Mouse (Mus musculus) small intestine, adult 2 months (tissue): Measurements from ENCODE around the gene Tle6. TPM values are rescaled to one million over a fixed set of nuclear protein-coding genes. Genes with fewer than 3 reads are reported as not detected.

Experiments
- H3K27ac ChIP-seq: fragments of 200-500 bp; 2 replicates; pipeline ENCODE4 v1.5.1; 2012; ENCODE audit warnings: low read depth, low read length, control low read depth, inconsistent platforms; ENCODE audit not compliant: insufficient read depth
- H3K27me3 ChIP-seq: fragments of 200-500 bp; 2 replicates; pipeline ENCODE4 v1.6.1; 2012; ENCODE audit warnings: mild to moderate bottlenecking, moderate library complexity, low read length, inconsistent platforms; ENCODE audit not compliant: control insufficient read depth, insufficient read depth
- H3K36me3 ChIP-seq: fragments of 200-500 bp; 2 replicates; pipeline ENCODE4 v1.6.1; 2012; ENCODE audit warnings: mild to moderate bottlenecking, low read length, control low read depth, inconsistent platforms; ENCODE audit not compliant: control insufficient read depth, insufficient read depth
- H3K4me1 ChIP-seq: fragments of 200-500 bp; 2 replicates; pipeline ENCODE4 v1.6.1; 2012; ENCODE audit warnings: low read length, inconsistent platforms, mixed read lengths; ENCODE audit not compliant: control insufficient read depth, insufficient read depth, insufficient read length
- H3K4me3 ChIP-seq: fragments of 200-500 bp; 2 replicates; pipeline ENCODE4 v1.5.1; 2012; ENCODE audit warnings: low read depth, mild to moderate bottlenecking, control low read depth, inconsistent platforms, low read length, moderate library complexity
- CTCF ChIP-seq: fragments of 200-500 bp; IDR thresholded peaks from 2 replicates; pipeline ENCODE4 v1.5.1; 2012; ENCODE audit warnings: low read depth, mild to moderate bottlenecking, control low read depth, inconsistent platforms, low read length, moderate library complexity, mixed read lengths; ENCODE audit not compliant: insufficient replicate concordance, insufficient read length; ENCODE audit errors: extremely low read depth
- POLR2A ChIP-seq: fragments of 200-500 bp; IDR thresholded peaks from 2 replicates; pipeline ENCODE4 v1.6.1; 2012; ENCODE audit warnings: low read depth, mild to moderate bottlenecking, control low read depth, inconsistent platforms, low read length, moderate library complexity
- WGBS: fragments of 180-500 bp; shearing (Covaris S2); methylation state at CpG from one replicate; pipeline ENCODE4 v1.1.7; 2018; 5-methylcytosine and 5-hydroxymethylcytosine counted together
- polyA plus RNA-seq: library from polyadenylated mRNA; depleted of rRNA; stranded (reverse); fragments of >200 nt; gene quantifications from 2 replicates; pipeline ENCODE4 v1.2.3, GENCODE M21; 2012

The Tle6 gene
- polyA plus RNA-seq, 1 experiment: 7.3 TPM

GRCm38 (mm10) chr10:81619976-81620375 is 19.1 kb upstream of the Tle6 start:
- Histone ChIP-seq H3K36me3 (peaks cover 7% of the 10 kb centered on the region; the same call in 1 of the 2 replicates), H3K4me1 (no peaks in the 10 kb centered on the region; the same call in 1 of the 2 replicates), H3K27me3 (0 out of 2 replicates have a peak, but pooled peaks cover 2% of the 10 kb centered on the region), H3K4me3 (no peak overlapping the region), H3K27ac (no peak overlapping the region)
- WGBS: 58% methylated on average over 5 of the region's 5 CpGs
- TF ChIP-seq POLR2A (no peak), CTCF (no peak)

- H3K27me3 ChIP-seq: 0 out of 2 replicates have a peak, but pooled peaks cover 2% of the 10 kb centered on the region
- TF ChIP-seq CTCF (no peak), POLR2A (no peak)
- H3K4me3 ChIP-seq: no peak overlapping the region
- no peaks in the 10 kb centered on the region for H3K4me1 ChIP-seq
- H3K36me3 ChIP-seq: no peaks in the 10 kb centered on the region
- 82% methylated on average over 6 of the region's 6 CpGs for WGBS
- no peak overlapping the region for H3K27ac ChIP-seq
Measured at GRCm38 (mm10) chr10:81615486-81615885, 14.6 kb upstream of the Tle6 start.

- Histone ChIP-seq H3K4me3 (no peak overlapping the region), H3K27ac (no peak overlapping the region), H3K4me1 (no peaks in the 10 kb centered on the region), H3K27me3 (0 out of 2 replicates have a peak, but pooled peaks cover 2% of the 10 kb centered on the region), H3K36me3 (no peaks in the 10 kb centered on the region)
- 68% methylated on average over 3 of the region's 3 CpGs for WGBS
- TF ChIP-seq POLR2A: no peak
- TF ChIP-seq CTCF: no peak
Measured at GRCm38 (mm10) chr10:81612779-81613178, 11.9 kb upstream of the Tle6 start.

GRCm38 (mm10) chr10:81608308-81608707 is 7.4 kb upstream of the Tle6 start:
- peaks cover 8% of the 10 kb centered on the region; the same call in 1 of the 2 replicates for H3K4me1 ChIP-seq

GRCm38 (mm10) chr10:81605974-81606751 is 5.3 kb upstream of the Tle6 start, which contains the start of gene BC025920:
TSS of gene BC025920 (plus strand) at chr10:81606270.
- no peaks in the 10 kb centered on the region for H3K36me3 ChIP-seq
- H3K27me3 ChIP-seq: no peaks in the 10 kb centered on the region
- peaks cover 11% of the 10 kb centered on the region; the same call in 1 of the 2 replicates for H3K4me1 ChIP-seq
- peak within 1 kb of the TSS; percentile 86 for H3K27ac ChIP-seq
- 2% methylated on average over 39 of the region's 39 CpGs for WGBS
- no peak for TF ChIP-seq CTCF
- peak; percentile 65; the same call in 1 of the 2 replicates for TF ChIP-seq POLR2A
- H3K4me3 ChIP-seq: peak within 1 kb of the TSS; percentile 79

More at GRCm38 (mm10) chr10:81608308-81608707, 7.4 kb upstream of the Tle6 start:
- no peak for TF ChIP-seq POLR2A
- no peak for TF ChIP-seq CTCF
- H3K27me3 ChIP-seq: no peaks in the 10 kb centered on the region
- WGBS: 97% methylated on average over 1 of the region's 1 CpGs
- no peak overlapping the region for H3K4me3 ChIP-seq
- no peak overlapping the region for H3K27ac ChIP-seq
- H3K36me3 ChIP-seq: no peaks in the 10 kb centered on the region

GRCm38 (mm10) chr10:81605666-81605973 is 4.7 kb upstream of the Tle6 start:
- Histone ChIP-seq H3K4me1 (peaks cover 13% of the 10 kb centered on the region), H3K4me3 (peak overlapping the region; percentile 59), H3K27ac (peak overlapping the region; percentile 82), H3K27me3 (no peaks in the 10 kb centered on the region), H3K36me3 (no peaks in the 10 kb centered on the region)
- no peak for TF ChIP-seq CTCF
- no peak for TF ChIP-seq POLR2A
- under 1% methylated on average over 14 of the region's 14 CpGs for WGBS

- TF ChIP-seq POLR2A (no peak), CTCF (peak; percentile 90)
Measured at GRCm38 (mm10) chr10:81604968-81605665, 4.2 kb upstream of the Tle6 start.

More at GRCm38 (mm10) chr10:81604968-81605665, 4.2 kb upstream of the Tle6 start:
- H3K27me3 ChIP-seq: no peaks in the 10 kb centered on the region
- peaks cover 15% of the 10 kb centered on the region for H3K4me1 ChIP-seq
- peak overlapping the region; percentile 82 for H3K27ac ChIP-seq
- no peaks in the 10 kb centered on the region for H3K36me3 ChIP-seq
- WGBS: 18% methylated on average over 29 of the region's 29 CpGs
- peak overlapping the region; percentile 59 for H3K4me3 ChIP-seq
